Mouse (Mus musculus): ENCODE results near the gene Retreg1. TPM values are rescaled to one million over a fixed set of nuclear protein-coding genes. Genes with fewer than 3 reads are reported as not detected.

Gene Retreg1
- polyA plus RNA-seq, 1 experiment from 2014 or later: 2.9 TPM

DNA sequence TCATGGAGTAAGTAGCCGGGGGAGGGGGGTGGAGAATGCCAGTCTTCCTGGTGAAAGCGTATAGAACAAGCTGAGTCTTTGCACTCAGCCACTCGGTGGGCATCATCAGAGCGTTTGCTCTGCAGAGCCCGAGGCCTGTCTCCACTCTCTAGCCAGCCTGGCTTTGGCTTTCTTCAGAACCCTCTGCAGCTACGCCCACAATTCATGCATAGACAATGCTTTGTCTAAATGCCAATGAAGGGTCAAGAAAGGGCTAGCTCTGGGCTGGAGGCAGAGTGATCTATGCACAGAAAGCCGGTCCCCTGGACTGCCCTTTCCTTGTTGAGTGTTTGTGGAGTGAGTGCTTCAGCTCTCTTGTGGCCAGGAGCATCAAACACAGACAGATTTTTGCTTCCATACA lies 34.8 kb downstream of the Retreg1 start:
- H3K36me3 ChIP-seq (ENCODE audit: control insufficient read depth, insufficient read depth, low read length): no peaks in the 10 kb centered on the region
- no peaks in the 10 kb centered on the region for H3K27me3 ChIP-seq (ENCODE audit: control insufficient read depth, insufficient read depth, low read length)
- ATAC-seq (ENCODE audit: insufficient number of reproducible peaks, low FRiP score, low TSS enrichment, low read depth): no peak
- no peaks in the 10 kb centered on the region for H3K9me3 ChIP-seq (ENCODE audit: control insufficient read depth, low read length)
- no peak overlapping the region for H3K4me2 ChIP-seq (ENCODE audit: low read depth, severe bottlenecking)
- WGBS: 79% methylated on average over 7 of the region's 7 CpGs
- no peak for DNase-seq (ENCODE audit: low spot score)
- no peak overlapping the region for H3K27ac ChIP-seq (replicated peaks; ENCODE audit: low read depth, low read length)
- no peak overlapping the region for H3K9ac ChIP-seq (ENCODE audit: low read length)
- no peaks in the 10 kb centered on the region for H3K4me1 ChIP-seq (ENCODE audit: control insufficient read depth, insufficient read depth, low read length)
- H3K4me3 ChIP-seq (ENCODE audit: low read depth, low read length): no peak overlapping the region

DNA sequence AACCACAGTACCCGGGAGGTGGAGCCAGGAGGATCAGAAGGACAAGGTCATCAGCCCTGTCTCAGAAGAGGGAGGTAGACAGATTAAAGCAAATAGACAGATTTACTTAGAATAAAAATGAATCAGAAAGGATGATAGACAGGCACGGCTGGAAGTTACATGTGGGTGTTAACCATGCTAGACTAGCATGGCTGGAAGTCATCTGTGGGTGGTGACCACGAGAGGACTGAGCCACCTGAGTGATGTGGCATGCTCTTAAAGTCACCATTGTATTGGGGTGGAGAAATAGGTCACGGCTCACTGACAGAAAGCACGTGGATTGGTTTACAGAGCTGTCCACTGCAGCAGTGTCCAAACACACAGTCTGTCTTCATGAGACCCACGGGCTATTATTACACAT lies 36.2 kb downstream of the Retreg1 start:
- Histone ChIP-seq H3K36me3 (ENCODE audit: control insufficient read depth, insufficient read depth, low read length) (no peaks in the 10 kb centered on the region), H3K9ac (ENCODE audit: low read length) (no peak overlapping the region), H3K4me3 (ENCODE audit: low read depth, low read length) (no peak overlapping the region), H3K9me3 (ENCODE audit: control insufficient read depth, low read length) (no peaks in the 10 kb centered on the region), H3K4me1 (ENCODE audit: control insufficient read depth, insufficient read depth, low read length) (no peaks in the 10 kb centered on the region), H3K27me3 (ENCODE audit: control insufficient read depth, insufficient read depth, low read length) (no peaks in the 10 kb centered on the region), H3K4me2 (ENCODE audit: low read depth, severe bottlenecking) (no peak overlapping the region), H3K27ac (replicated peaks; ENCODE audit: low read depth, low read length) (no peak overlapping the region)
- ATAC-seq (ENCODE audit: insufficient number of reproducible peaks, low FRiP score, low TSS enrichment, low read depth) (no peak), DNase-seq (ENCODE audit: low spot score) (no peak)
- 88% methylated on average over 6 of the region's 6 CpGs for WGBS

DNA sequence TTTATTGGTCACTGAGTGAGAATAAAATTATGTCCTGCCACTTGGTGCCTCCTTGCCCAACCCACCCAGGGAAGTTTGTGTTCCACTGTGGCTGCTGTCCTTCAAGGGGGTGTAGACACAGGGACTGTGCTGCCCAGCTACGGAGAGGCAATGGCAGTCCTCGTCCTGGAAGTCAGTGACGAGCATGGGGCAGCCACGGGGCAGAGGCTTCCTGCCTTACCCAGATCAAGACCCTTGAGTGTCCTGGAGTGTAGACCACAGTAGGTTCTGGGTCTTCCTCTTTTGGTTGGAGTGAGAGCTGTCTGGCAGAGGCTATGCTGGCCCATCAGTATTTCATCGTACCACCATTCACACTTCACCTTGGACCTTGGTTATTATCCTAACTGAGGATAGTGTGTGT lies 37.2 kb downstream of the Retreg1 start:
- ATAC-seq (ENCODE audit: insufficient number of reproducible peaks, low FRiP score, low TSS enrichment, low read depth): no peak
- Histone ChIP-seq H3K4me1 (ENCODE audit: control insufficient read depth, insufficient read depth, low read length) (no peaks in the 10 kb centered on the region), H3K4me2 (ENCODE audit: low read depth, severe bottlenecking) (no peak overlapping the region), H3K9ac (ENCODE audit: low read length) (no peak overlapping the region), H3K36me3 (ENCODE audit: control insufficient read depth, insufficient read depth, low read length) (no peaks in the 10 kb centered on the region), H3K27me3 (ENCODE audit: control insufficient read depth, insufficient read depth, low read length) (no peaks in the 10 kb centered on the region), H3K27ac (replicated peaks; ENCODE audit: low read depth, low read length) (no peak overlapping the region), H3K9me3 (ENCODE audit: control insufficient read depth, low read length) (no peaks in the 10 kb centered on the region), H3K4me3 (ENCODE audit: low read depth, low read length) (no peak overlapping the region)
- DNase-seq (ENCODE audit: low spot score): no peak
- WGBS: 83% methylated on average over 5 of the region's 5 CpGs

DNA sequence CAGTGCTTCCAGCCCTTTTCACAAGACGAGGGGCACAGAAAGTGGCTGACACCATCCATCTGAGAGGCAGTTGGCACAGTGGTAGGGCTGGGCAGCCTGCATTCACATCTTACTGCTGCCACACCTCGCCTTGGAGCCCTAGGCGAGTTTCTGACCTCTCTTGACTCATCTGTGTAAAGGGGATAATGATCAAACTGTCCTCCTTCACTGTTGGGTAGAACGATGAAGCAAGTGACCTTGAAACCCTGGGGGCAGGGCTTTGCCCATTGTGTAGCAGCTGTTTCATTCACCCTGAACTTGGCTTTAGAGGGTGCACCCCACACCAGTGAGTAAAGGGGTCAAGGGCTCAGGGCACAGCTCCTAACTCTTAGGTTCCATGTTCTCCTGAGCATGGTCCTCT lies 39.0 kb downstream of the Retreg1 start:
- no peaks in the 10 kb centered on the region for H3K27me3 ChIP-seq (ENCODE audit: control insufficient read depth, insufficient read depth, low read length)
- H3K4me2 ChIP-seq (ENCODE audit: low read depth, severe bottlenecking): no peak overlapping the region
- no peaks in the 10 kb centered on the region for H3K9me3 ChIP-seq (ENCODE audit: control insufficient read depth, low read length)
- no peaks in the 10 kb centered on the region for H3K36me3 ChIP-seq (ENCODE audit: control insufficient read depth, insufficient read depth, low read length)
- H3K4me3 ChIP-seq (ENCODE audit: low read depth, low read length): no peak overlapping the region
- ATAC-seq (ENCODE audit: insufficient number of reproducible peaks, low FRiP score, low TSS enrichment, low read depth) (no peak), DNase-seq (ENCODE audit: low spot score) (no peak)
- H3K9ac ChIP-seq (ENCODE audit: low read length): no peak overlapping the region
- 75% methylated on average over 4 of the region's 4 CpGs for WGBS
- no peak overlapping the region for H3K27ac ChIP-seq (replicated peaks; ENCODE audit: low read depth, low read length)
- no peaks in the 10 kb centered on the region for H3K4me1 ChIP-seq (ENCODE audit: control insufficient read depth, insufficient read depth, low read length)

DNA sequence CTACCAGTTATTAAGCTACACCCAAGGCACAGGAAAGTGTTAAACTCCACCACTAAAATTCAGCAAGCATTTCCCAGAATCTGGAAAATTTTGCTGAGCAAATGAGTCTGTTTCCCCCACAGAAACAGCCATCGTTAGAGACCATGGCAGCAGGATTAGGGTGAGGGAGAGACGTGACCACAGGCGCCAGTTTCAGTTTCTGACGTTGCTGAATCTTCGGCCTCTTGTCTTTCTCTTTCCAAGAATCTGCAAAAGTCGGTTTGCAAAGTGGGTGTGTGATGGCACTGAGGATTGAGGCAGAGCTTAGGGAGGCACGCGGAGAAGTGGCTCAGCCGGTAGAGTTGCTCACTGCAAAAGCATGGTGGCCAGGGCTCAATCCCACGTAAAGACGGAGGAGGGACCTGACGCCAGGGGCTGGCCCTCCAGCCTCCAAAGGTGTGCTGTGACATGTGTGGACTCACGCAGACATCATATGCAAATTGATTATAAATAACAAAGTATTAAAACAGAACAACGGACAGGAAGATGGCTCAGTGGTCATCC lies 41.5 kb downstream of the Retreg1 start:
- DNase-seq (ENCODE audit: low spot score) (no peak), ATAC-seq (ENCODE audit: insufficient number of reproducible peaks, low FRiP score, low TSS enrichment, low read depth) (no peak)
- no peak overlapping the region for H3K27ac ChIP-seq (replicated peaks; ENCODE audit: low read depth, low read length)
- 83% methylated on average over 14 of the region's 14 CpGs for WGBS
- no peak overlapping the region for H3K9ac ChIP-seq (ENCODE audit: low read length)
- H3K27me3 ChIP-seq (ENCODE audit: control insufficient read depth, insufficient read depth, low read length): no peaks in the 10 kb centered on the region
- no peak overlapping the region for H3K4me3 ChIP-seq (ENCODE audit: low read depth, low read length)
- no peak overlapping the region for H3K4me2 ChIP-seq (ENCODE audit: low read depth, severe bottlenecking)
- no peaks in the 10 kb centered on the region for H3K9me3 ChIP-seq (ENCODE audit: control insufficient read depth, low read length)
- no peaks in the 10 kb centered on the region for H3K4me1 ChIP-seq (ENCODE audit: control insufficient read depth, insufficient read depth, low read length)
- no peaks in the 10 kb centered on the region for H3K36me3 ChIP-seq (ENCODE audit: control insufficient read depth, insufficient read depth, low read length)

DNA sequence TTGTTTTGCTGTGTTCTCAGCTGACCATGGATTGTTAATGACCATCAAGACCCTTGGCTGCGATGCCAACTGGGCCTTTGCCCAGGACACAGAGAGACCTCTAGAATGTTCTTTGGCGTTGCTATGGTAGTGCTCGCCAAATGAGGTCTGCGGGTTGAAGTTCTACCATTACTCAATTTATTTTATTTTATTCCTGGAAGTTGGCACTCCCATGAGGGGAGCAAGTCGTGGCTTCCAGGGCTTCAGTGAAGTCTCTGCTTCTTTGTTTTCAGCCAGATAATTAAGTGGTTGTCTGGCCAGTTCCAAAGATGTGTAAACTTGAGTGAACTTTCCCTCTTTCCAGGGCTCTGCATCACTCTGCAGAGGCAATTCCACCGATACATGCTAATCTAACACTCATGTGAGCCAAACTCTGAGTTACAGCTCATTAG lies 43.6 kb downstream of the Retreg1 start:
- Histone ChIP-seq H3K9ac (ENCODE audit: low read length) (no peak overlapping the region), H3K4me1 (ENCODE audit: control insufficient read depth, insufficient read depth, low read length) (no peaks in the 10 kb centered on the region), H3K36me3 (ENCODE audit: control insufficient read depth, insufficient read depth, low read length) (no peaks in the 10 kb centered on the region), H3K27me3 (ENCODE audit: control insufficient read depth, insufficient read depth, low read length) (no peaks in the 10 kb centered on the region), H3K4me3 (ENCODE audit: low read depth, low read length) (no peak overlapping the region), H3K27ac (replicated peaks; ENCODE audit: low read depth, low read length) (no peak overlapping the region), H3K9me3 (ENCODE audit: control insufficient read depth, low read length) (no peaks in the 10 kb centered on the region), H3K4me2 (ENCODE audit: low read depth, severe bottlenecking) (no peak overlapping the region)
- DNase-seq (ENCODE audit: low spot score): no peak
- WGBS: 90% methylated on average over 6 of the region's 6 CpGs
- no peak for ATAC-seq (ENCODE audit: insufficient number of reproducible peaks, low FRiP score, low TSS enrichment, low read depth)

DNA sequence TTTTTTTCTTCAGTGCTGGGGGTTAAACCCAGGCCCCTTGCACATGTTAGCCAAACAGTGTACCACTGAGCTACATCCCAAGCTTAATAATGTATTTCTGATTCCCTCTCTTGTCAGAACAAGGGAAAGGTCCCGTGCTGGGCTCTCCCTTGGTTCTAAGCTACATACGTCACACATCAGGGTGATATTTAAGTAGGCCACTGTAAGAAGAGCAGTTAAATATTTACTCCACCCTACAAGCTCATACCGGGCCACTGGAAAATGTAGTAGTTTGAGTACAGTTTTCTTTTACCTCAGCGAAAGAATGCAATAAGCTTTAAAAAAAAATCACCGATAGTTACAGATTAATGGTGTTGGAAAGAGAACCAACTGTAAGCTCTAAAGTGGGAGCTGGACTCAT lies 46.9 kb downstream of the Retreg1 start:
- WGBS: 94% methylated on average over 5 of the region's 5 CpGs
- Histone ChIP-seq H3K4me3 (ENCODE audit: low read depth, low read length) (no peak overlapping the region), H3K36me3 (ENCODE audit: control insufficient read depth, insufficient read depth, low read length) (no peaks in the 10 kb centered on the region), H3K9me3 (ENCODE audit: control insufficient read depth, low read length) (no peaks in the 10 kb centered on the region), H3K27me3 (ENCODE audit: control insufficient read depth, insufficient read depth, low read length) (no peaks in the 10 kb centered on the region), H3K4me2 (ENCODE audit: low read depth, severe bottlenecking) (no peak overlapping the region), H3K9ac (ENCODE audit: low read length) (no peak overlapping the region), H3K27ac (replicated peaks; ENCODE audit: low read depth, low read length) (no peak overlapping the region), H3K4me1 (ENCODE audit: control insufficient read depth, insufficient read depth, low read length) (no peaks in the 10 kb centered on the region)
- no peak for DNase-seq (ENCODE audit: low spot score)
- ATAC-seq (ENCODE audit: insufficient number of reproducible peaks, low FRiP score, low TSS enrichment, low read depth): no peak

DNA sequence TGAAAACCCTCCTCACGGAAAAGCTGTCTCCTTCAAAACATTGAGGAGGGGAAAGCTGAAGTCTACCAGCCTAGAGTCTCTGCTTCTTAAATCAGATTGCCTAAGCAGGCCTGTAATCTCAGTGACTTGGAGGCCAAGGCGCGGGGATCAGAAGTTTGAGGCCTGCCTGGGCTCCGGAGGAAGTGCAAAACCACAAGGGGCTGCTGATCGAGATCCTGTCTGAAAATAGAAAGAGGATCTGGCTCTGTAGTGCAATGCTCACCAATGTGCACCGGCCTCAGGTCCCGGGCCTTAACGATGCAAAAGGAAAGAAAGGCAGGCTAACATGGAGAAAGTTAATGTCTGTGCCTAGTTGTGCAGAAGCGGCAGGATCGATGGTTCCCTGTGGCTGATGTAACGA lies 48.6 kb downstream of the Retreg1 start:
- Histone ChIP-seq H3K9ac (ENCODE audit: low read length) (no peak overlapping the region), H3K27ac (replicated peaks; ENCODE audit: low read depth, low read length) (no peak overlapping the region), H3K27me3 (ENCODE audit: control insufficient read depth, insufficient read depth, low read length) (no peaks in the 10 kb centered on the region), H3K4me3 (ENCODE audit: low read depth, low read length) (no peak overlapping the region), H3K4me2 (ENCODE audit: low read depth, severe bottlenecking) (no peak overlapping the region), H3K36me3 (ENCODE audit: control insufficient read depth, insufficient read depth, low read length) (no peaks in the 10 kb centered on the region), H3K9me3 (ENCODE audit: control insufficient read depth, low read length) (no peaks in the 10 kb centered on the region), H3K4me1 (ENCODE audit: control insufficient read depth, insufficient read depth, low read length) (no peaks in the 10 kb centered on the region)
- ATAC-seq (ENCODE audit: insufficient number of reproducible peaks, low FRiP score, low TSS enrichment, low read depth): no peak
- no peak for DNase-seq (ENCODE audit: low spot score)
- 73% methylated on average over 11 of the region's 11 CpGs for WGBS

DNA sequence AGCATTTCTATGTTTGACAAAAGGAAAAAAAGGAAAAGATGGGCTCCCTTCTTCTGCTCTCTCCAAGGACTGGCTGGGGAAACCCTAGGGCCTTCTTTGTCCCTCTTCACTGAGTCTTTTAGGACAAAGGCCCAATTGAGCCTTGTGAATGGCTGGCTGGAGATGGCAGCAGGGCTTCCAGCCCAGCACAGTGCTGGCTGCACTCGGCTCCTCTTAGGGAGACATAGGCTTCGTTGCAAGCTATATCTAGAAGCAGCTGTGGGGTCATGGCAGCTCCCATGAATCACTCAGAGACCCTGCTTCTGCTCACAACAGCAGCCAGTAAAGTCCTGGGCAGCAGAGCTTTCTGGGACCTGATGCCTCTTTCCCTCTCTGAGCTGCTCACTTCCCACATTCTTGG lies 50.3 kb downstream of the Retreg1 start:
- Histone ChIP-seq H3K27me3 (ENCODE audit: control insufficient read depth, insufficient read depth, low read length) (no peaks in the 10 kb centered on the region), H3K9ac (ENCODE audit: low read length) (no peak overlapping the region), H3K4me2 (ENCODE audit: low read depth, severe bottlenecking) (no peak overlapping the region), H3K4me1 (ENCODE audit: control insufficient read depth, insufficient read depth, low read length) (no peaks in the 10 kb centered on the region), H3K9me3 (ENCODE audit: control insufficient read depth, low read length) (no peaks in the 10 kb centered on the region), H3K27ac (replicated peaks; ENCODE audit: low read depth, low read length) (no peak overlapping the region), H3K4me3 (ENCODE audit: low read depth, low read length) (no peak overlapping the region), H3K36me3 (ENCODE audit: control insufficient read depth, insufficient read depth, low read length) (no peaks in the 10 kb centered on the region)
- WGBS: 56% methylated on average over 2 of the region's 2 CpGs
- DNase-seq (ENCODE audit: low spot score) (no peak), ATAC-seq (ENCODE audit: insufficient number of reproducible peaks, low FRiP score, low TSS enrichment, low read depth) (no peak)

All from limb, embryonic 11.5 days (tissue).